Mouse (Mus musculus) spleen, adult 2 months (tissue): Measurements from ENCODE around the gene Chl1. TPM values are rescaled to one million over a fixed set of nuclear protein-coding genes. Genes with fewer than 3 reads are reported as not detected.

Experiments
- DNase-seq, 2 experiments: peaks; one replicate each; pipeline versions ENCODE4 v3.0.0 to v3.0.0-alpha.2; 2012 to 2021; ENCODE audit warnings: low spot score in 2 of 2, low read depth in 1 of 2
- H3K27ac ChIP-seq: fragments of 200-500 bp; 2 replicates; pipeline ENCODE4 v1.5.1; 2012; ENCODE audit warnings: low read length, inconsistent platforms; ENCODE audit not compliant: insufficient read depth
- H3K27me3 ChIP-seq: fragments of 200-500 bp; 2 replicates; pipeline ENCODE4 v1.6.1; 2012; ENCODE audit warnings: mild to moderate bottlenecking, moderate library complexity, low read length, inconsistent platforms; ENCODE audit not compliant: control insufficient read depth, insufficient read depth
- H3K36me3 ChIP-seq: fragments of 200-500 bp; 2 replicates; pipeline ENCODE4 v1.6.1; 2012; ENCODE audit warnings: mild to moderate bottlenecking, low read length, inconsistent platforms; ENCODE audit not compliant: control insufficient read depth, insufficient read depth
- H3K4me1 ChIP-seq: fragments of 200-500 bp; 2 replicates; pipeline ENCODE4 v1.6.1; 2011; ENCODE audit warnings: inconsistent platforms; ENCODE audit not compliant: control insufficient read depth, insufficient read depth, insufficient read length
- H3K4me3 ChIP-seq: fragments of 200-500 bp; 2 replicates; pipeline ENCODE4 v1.5.1; 2011; ENCODE audit warnings: mild to moderate bottlenecking, inconsistent platforms; ENCODE audit not compliant: insufficient read depth, insufficient read length; ENCODE audit errors: extremely low read depth
- CTCF ChIP-seq: fragments of 200-500 bp; IDR thresholded peaks from 2 replicates; pipeline ENCODE4 v1.5.1; 2011; ENCODE audit warnings: mild to moderate bottlenecking, inconsistent platforms; ENCODE audit not compliant: insufficient read depth, insufficient read length, insufficient replicate concordance; ENCODE audit errors: extremely low read depth
- POLR2A ChIP-seq: fragments of 200-500 bp; IDR thresholded peaks from 2 replicates; pipeline ENCODE4 v1.6.1; 2011; ENCODE audit warnings: low read depth, low read length, inconsistent platforms
- WGBS: fragments of 180-500 bp; shearing (Covaris S2); methylation state at CpG from one replicate; pipeline ENCODE4 v1.1.7; 2018; 5-methylcytosine and 5-hydroxymethylcytosine counted together
- polyA plus RNA-seq: library from polyadenylated mRNA; depleted of rRNA; stranded (reverse); fragments of >200 nt; gene quantifications from 2 replicates; pipeline ENCODE4 v1.2.3, GENCODE M21; 2012

Gene Chl1
- polyA plus RNA-seq, 1 experiment = 0.01 TPM

- Histone ChIP-seq H3K4me3 (no peak overlapping the region), H3K27ac (no peak overlapping the region), H3K27me3 (peaks cover 4% of the 10 kb centered on the region; the same call in 1 of the 2 replicates), H3K36me3 (no peaks in the 10 kb centered on the region), H3K4me1 (no peaks in the 10 kb centered on the region)
- WGBS = 64% methylated on average over 1 of the region's 1 CpGs
- TF ChIP-seq CTCF = no peak
- no peak for TF ChIP-seq POLR2A
- no peak for DNase-seq
These were observed 4.0 kb downstream of the Chl1 start for GRCm38 (mm10) chr6:103514346-103514745.

DNA sequence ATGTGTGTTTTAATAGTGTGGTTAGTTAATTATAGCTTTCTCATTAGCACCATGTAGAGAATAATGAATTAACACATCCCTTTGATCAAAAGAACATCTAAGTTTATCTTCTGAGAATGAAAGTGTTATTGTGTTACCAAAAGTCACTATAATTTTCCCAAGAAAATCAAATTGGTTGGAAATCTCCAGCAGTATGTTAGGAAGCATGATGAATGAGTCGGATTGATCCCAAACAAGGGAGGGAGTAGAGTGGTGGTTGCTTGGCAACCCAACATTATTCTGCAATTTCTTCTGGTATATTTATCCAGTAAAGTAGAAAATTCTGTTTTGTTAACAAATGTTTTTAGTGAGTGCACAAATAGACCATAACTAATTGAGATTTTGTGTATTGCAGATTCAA, 4.4 kb downstream of the Chl1 start:
- H3K27me3 ChIP-seq = peaks cover 4% of the 10 kb centered on the region; the same call in 1 of the 2 replicates
- TF ChIP-seq CTCF (no peak), POLR2A (no peak)
- 89% methylated on average over 1 of the region's 1 CpGs for WGBS

DNA sequence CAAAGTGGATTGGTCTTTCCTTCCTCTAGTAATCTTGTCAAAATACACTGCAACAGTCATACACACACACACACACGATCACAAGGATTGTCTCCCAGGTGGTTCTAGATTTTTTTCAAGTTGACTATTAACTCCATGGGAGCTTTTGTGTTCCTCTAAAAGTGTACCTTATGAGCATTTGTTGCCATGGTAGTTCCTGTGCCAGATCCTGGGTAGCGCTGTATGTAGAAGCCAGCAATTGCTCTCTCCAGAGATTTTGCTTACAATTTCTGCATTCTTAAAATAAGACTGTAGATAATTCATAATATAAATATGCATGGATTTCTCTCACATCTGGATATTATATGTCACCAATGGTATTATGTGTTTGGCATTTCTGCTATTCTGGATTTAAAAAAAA, 9.2 kb downstream of the Chl1 start:
- Histone ChIP-seq H3K4me1 (no peaks in the 10 kb centered on the region), H3K27me3 (no peaks in the 10 kb centered on the region), H3K4me3 (no peak overlapping the region), H3K27ac (no peak overlapping the region), H3K36me3 (no peaks in the 10 kb centered on the region)
- TF ChIP-seq POLR2A (no peak), CTCF (no peak)
- no peak for DNase-seq
- WGBS = 86% methylated on average over 2 of the region's 2 CpGs

More for the DNA sequence above, 4.4 kb downstream of the Chl1 start:
- H3K36me3 ChIP-seq = no peaks in the 10 kb centered on the region
- H3K4me1 ChIP-seq = no peaks in the 10 kb centered on the region
- DNase-seq = no peak
- no peak overlapping the region for H3K27ac ChIP-seq
- no peak overlapping the region for H3K4me3 ChIP-seq

GRCm38 (mm10) chr6:103525326-103526024, 15.1 kb downstream of the Chl1 start:
- Histone ChIP-seq H3K4me1 (no peaks in the 10 kb centered on the region), H3K4me3 (no peak overlapping the region), H3K36me3 (no peaks in the 10 kb centered on the region), H3K27ac (no peak overlapping the region), H3K27me3 (no peaks in the 10 kb centered on the region; the same call in 1 of the 2 replicates)
- no peak for DNase-seq
- WGBS = 40% methylated on average over 2 of the region's 2 CpGs
- TF ChIP-seq POLR2A (no peak), CTCF (no peak)

DNA sequence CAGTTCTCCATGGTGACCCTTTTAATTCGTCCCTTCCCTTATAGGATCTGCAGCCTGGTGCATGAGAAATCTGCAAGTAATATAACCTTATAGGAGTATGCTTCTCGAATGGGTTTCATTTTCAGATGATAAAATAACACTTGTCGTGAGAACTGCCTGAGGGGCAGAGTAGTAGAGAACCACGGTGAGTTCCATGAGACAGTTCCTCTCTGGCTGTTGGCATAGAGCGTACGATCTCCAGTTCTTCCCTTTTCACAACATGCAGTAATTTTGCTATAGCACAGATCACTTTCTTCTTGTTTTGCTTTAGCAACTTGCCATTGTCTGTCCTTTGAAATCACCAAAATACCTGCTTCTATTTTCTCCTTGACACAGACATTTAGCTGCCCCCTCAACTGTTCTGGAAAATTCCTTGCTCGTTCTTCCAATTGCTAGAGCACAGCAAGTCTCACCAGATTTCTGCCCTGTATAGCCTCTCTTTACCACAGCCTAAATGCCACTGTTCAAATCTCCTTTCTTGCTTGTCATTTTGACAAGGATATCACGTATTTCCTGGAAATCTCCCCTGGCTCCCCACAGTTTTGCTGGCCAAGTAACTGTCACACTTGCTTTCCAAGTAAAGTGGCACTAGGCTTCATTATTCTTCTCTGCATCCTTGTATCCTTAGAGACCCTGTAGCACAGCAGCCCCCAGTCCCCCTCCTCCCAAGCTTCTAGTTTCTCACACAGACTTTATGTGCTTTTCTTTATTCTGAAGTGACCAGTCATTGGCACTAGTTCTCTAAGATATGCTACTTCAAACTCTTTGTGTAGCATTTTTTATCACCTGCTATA, 16.8 kb downstream of the Chl1 start:
- Histone ChIP-seq H3K4me3 (no peak overlapping the region), H3K27ac (no peak overlapping the region), H3K27me3 (no peaks in the 10 kb centered on the region; the same call in 1 of the 2 replicates), H3K4me1 (no peaks in the 10 kb centered on the region), H3K36me3 (no peaks in the 10 kb centered on the region)
- 45% methylated on average over 8 of the region's 8 CpGs for WGBS
- no peak for DNase-seq
- no peak for TF ChIP-seq CTCF
- no peak for TF ChIP-seq POLR2A

DNA sequence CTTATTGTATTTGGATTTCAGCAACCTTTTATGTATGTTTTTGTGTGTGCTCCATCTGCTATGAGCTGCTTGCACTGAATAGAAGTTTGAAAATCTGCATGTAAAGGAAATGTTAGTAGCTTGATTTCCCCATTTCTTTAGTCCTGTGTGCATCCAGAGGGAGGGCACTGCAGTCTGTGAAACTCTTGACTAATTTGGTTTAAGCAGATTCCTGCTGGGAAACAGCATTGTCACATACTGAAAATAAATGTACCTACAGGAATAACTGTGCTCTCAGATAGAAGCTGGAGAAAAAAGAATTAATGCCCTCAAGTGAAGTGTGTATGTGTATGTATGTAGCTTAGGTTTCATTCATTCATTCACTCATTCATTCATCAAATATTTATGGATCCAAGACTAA, 22.7 kb downstream of the Chl1 start:
- H3K27me3 ChIP-seq = no peaks in the 10 kb centered on the region; the same call in 1 of the 2 replicates
- no peak overlapping the region for H3K27ac ChIP-seq
- DNase-seq = no peak
- H3K36me3 ChIP-seq = no peaks in the 10 kb centered on the region
- TF ChIP-seq CTCF (no peak), POLR2A (no peak)
- H3K4me3 ChIP-seq = no peak overlapping the region
- no peaks in the 10 kb centered on the region for H3K4me1 ChIP-seq
